Mouse (Mus musculus) thymus, adult 2 months (tissue): ENCODE data around the gene Golga2.

ENCODE experiments used
- CTCF ChIP-seq: fragments of 200-500 bp; IDR thresholded peaks from 2 replicates; pipeline ENCODE4 v1.5.1; 2012; ENCODE audit warnings: mild to moderate bottlenecking, control low read depth, low read length, moderate library complexity, borderline replicate concordance; ENCODE audit not compliant: control insufficient read depth, poor library complexity, insufficient read depth; ENCODE audit errors: extremely low read depth
- POLR2A ChIP-seq: fragments of 200-500 bp; IDR thresholded peaks from 2 replicates; pipeline ENCODE4 v1.6.1; 2012; ENCODE audit warnings: mild to moderate bottlenecking, low read length, control low read depth, moderate library complexity; ENCODE audit not compliant: control insufficient read depth, poor library complexity, insufficient read depth; ENCODE audit errors: extremely low read depth

- no peak for TF ChIP-seq CTCF
- no peak for TF ChIP-seq POLR2A
Observed at GRCm38 (mm10) chr2:32299469-32299868, 12.3 kb downstream of the Golga2 start.
